Mouse (Mus musculus): ENCODE measurements around the gene Fbxl2. TPM values are rescaled to one million over a fixed set of nuclear protein-coding genes. Genes with fewer than 3 reads are reported as not detected.
"Not testable (repeated sequence)": the region's sequence is repeated elsewhere in the genome, so short reads cannot be mapped to it uniquely, and the experiment has no call there.

Gene Fbxl2
- 1 to 10 TPM; 2.1 to 5.5 (median 3.6) TPM for total RNA-seq (2022)

DNA sequence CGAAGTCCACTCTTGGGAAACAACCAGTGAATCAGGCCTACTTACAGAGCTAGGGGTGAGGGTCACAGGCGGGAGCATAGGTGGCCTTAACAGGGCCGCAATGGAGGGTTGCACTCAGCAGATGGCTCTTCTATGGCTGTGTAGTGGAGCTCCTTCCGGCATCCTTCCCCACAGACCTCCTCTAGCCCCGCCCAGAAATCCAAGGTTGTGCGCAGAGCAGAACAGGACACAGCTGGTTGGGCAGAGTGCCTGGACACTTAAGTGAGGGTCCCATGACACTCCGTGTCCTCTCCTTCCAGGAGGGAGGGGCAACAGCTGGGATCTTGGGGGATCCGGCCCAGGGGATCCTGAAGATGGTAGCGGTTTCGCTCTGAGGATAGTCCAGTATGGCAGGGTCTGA, at the start of gene Fbxl2:
TSS of gene Fbxl2 (minus strand) at position 164 of the 400 bp plus-strand sequence.
- DNase-seq, result no peak

DNA sequence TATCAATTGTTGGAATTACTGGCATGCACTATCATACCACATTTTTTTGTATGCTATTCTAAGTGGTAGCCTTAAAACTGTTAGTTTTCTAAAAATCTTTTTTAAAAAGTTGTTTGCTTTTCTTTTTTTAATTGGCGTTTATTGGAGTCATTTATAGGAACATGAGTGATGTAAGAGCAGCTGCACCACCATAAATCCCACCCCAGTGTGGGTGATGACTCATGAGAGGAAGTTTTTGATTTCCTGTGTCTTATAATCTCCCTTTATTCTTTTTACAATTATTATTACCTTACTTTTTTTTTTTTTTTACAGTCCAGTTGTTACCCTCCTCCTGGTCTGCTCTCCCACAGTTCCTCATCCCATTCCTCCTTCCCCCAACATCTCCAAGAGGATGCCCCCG, 48.9 kb upstream of the Fbxl2 start:
- no peak for DNase-seq

DNA sequence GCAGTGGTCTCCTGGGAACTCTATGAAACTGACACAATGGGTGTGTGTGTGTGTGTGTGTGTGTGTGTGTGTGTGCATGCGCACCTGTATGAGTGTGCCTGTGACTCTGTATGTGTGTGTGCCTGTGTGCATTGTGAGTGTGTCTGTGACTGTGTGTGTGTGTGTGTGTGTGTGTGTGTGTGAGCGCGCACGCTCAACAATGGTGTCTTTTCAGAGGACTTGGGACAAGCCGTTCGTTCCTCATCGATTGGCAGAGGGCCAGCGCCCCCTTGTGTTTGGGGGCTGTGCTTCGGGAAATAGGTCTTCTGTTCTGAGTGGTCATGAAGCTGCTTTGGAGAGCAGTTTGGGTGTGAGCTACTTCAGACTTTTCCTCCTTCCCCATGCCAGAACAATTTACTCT, 46.2 kb upstream of the Fbxl2 start:
- not testable (repeated sequence) for DNase-seq

DNA sequence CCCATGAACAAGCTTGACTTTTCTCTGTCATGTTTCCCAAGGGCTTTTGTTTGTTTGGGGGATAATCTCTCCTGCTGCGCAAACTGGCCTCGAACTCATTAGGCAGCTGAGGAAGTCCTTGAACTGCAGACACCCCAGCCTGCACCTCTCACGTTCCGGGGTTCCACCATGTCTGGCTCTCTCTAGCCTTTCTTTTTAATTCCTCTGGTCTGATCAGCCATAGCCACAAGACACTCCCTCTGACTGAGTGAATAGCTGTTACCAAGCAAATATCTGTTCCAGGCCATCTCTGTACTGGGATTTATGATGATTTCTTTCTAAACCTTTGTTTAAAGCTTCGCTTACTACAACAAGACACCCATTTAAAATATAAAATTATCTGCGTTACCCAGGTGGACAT, 42.9 kb upstream of the Fbxl2 start:
- not testable (repeated sequence) for DNase-seq

DNA sequence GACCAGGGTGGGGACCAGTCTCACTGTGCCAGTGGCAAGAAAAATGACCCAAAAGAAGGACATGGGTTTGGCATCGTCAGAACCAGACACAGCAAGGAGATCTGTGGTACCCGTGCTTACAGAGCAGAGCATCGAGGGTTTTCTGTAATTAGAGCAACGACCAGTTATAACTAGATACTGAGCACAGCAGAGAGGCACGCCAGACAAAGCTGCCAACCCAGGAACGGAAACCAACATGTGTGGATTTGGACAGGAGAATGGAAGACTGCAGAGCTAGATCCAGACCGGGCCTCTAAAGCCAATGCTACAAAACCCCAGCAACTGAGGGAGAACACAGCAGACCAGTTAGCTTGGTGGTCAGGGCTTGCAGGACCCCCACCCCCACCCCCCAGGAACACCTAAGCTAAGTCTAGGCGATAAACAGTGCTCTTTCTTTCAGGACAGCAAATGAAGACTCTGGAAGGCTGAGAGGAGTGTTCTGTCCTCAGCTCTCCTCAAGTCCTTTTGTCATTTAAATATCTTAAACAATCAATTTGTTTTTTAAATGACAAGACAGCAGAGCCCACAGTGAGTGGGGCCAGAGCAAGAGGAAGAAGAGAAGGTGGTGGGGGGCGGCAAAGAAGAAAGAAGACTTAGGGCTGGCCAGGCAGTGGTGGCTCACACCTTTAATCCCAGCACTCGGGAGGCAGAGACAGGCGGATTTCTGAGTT, 41.3 kb upstream of the Fbxl2 start:
- no peak for DNase-seq

DNA sequence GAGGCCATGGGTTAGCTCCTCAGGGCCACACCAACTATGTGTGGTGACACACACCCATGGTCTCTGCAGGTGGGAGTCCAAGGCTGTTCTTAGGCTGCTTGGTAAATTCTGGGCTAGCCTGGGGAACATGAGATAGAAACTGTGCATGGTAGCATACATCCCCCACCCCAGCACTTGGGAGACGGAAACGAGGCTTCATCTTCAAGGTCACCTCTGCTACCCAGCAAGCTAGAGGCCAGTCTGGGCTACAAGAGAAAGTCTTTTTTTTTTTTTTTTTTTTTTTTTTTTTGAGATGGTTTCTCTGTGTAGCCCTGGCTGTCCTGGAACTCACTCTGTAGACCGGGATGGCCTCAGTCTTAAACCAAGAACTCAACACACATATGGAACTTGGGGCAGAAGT, 40.4 kb upstream of the Fbxl2 start:
- DNase-seq, result no peak

DNA sequence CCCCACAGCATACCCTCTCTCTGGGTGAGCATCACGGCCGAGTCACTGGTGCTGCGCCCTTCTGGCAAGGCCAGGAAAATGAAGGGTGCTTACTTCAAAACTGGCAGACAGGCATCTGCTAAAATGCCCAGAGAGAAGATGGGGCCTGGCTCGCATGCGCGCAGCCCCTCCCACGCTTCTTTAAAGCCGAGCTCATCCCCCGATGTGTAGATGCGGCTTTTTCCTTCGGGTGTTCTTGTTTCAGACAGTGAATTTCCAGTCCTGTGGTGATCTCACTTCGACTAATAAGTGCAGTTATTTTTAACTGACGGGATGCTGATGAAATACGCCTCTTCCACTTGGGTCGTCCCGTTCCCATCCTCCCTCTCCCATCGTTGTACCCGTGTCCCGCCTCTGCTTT, 27.7 kb upstream of the Fbxl2 start:
- DNase-seq, result no peak

DNA sequence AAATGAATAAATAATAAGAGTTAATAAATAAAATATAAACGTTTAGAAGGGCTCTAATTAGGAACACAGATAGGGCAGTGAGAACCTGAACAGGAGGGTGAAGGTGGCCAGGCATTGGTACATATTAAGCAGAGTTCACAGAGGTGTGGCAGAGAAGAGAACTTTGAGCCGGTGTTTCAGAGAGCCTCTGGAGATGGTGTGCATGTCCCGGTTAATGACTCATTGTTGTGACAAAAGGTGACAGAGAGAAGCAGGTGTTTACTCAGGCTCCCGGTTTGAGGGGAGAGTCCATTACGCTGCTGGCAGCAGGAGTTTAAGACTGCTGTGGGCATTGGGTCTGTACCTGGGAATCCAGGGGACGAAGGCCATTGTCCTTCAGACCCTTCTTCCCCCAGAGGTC, 23.4 kb upstream of the Fbxl2 start:
- DNase-seq, result no peak

DNA sequence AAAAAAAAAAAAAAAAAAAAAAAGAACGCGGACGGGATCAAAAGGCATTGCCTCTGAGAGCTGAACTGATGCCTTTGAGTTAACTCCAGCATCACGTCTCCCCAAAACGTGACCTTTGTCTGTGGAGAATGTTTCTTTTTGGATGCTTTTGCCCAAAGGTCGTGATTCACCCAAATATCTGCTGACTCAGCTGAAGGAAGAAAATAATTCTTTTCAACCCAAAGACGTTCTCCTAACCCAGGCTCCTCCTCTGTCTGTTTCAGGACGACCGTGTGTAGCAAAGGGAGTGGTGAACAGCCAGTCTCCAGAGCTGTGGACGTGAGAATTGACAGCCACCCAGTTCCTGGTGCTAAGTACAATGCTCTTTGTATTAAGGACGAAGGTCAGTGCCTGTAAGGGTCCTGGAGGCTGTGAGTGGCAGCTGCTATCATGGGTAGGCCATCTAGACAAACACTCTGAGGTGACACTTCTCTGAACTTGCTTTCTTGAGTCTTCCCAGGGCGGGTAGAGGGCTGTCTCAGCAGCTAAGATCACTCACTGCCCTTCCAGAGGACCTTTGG, 22.6 kb upstream of the Fbxl2 start:
- DNase-seq, result no peak

DNA sequence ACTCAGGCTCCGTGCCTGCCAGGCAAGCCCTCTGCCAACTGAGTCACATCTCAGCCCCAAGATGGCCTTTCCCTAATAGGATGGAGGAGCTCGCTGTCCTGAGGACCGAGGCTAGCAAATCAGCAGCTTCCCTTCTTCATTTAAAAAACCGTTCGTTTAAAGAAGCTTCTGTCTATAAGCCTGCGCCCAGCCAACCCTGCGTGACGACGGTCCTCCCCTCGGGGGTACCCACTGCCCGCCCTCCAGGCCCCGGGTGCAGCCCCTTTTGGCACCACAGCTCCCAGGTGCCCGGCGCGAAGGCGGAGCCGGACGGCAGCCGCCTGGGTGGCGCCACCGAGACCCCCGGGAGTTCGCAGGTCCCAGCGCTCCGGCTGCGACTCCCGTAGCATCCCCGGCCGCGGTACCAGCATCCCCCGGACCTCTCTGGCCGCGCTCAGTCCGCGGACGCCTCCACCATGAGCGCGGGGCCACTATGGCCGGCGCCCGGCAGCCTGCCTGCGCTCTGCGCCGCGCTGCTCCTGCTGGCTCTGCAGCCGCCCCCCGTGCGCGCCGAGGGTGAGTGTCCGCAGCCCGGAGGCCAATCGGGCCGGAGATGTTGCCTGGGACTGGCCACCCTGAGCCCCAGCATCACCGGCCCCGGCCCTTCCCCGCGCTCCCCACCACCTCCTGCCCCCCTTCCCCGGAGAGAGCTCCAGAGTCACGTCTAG, 11.3 kb upstream of the Fbxl2 start, which contains the start of gene Susd5:
TSS of gene Susd5 (plus strand) at position 51 of the 707 bp plus-strand sequence.
- no peak for DNase-seq

DNA sequence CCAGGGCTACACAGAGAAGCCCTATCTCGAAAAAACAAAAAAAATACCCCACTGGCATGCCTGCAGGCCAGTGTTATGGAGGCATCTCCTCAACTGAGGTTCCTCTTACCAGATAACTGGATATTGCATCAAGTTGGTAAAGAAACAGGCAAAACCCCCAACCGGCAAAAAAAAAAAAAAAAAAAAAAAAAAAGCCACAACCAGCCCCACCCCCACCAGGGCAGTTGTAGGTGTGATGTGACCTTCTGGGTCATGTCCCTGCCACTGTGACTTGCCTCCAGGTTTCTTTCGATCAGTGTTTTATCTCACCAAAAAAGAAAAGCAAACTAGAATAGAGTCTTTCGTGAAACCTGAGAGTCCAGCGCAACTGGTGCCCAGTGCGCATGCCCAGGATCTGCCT, 6.9 kb upstream of the Fbxl2 start:
- no peak for DNase-seq

DNA sequence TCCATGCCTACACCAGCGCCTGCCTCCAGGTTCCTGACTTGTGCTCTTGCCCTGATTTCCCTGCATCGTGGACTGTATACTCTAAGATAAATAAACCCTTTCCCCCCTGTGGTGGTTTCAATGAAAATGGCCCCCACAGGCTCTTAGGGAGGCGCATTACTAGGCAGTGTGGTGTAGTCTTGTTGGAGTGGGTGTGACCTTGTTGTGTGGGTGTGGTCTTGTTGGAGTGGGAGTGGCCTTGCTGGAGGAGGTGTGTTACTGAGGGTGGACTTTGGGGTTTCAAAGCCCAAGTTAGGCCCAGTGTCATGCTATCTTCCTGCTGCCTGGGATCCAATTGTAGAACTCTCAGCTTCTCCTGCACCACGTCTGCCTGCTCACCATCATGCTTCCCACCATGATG, 6.0 kb upstream of the Fbxl2 start:
- DNase-seq, result no peak

DNA sequence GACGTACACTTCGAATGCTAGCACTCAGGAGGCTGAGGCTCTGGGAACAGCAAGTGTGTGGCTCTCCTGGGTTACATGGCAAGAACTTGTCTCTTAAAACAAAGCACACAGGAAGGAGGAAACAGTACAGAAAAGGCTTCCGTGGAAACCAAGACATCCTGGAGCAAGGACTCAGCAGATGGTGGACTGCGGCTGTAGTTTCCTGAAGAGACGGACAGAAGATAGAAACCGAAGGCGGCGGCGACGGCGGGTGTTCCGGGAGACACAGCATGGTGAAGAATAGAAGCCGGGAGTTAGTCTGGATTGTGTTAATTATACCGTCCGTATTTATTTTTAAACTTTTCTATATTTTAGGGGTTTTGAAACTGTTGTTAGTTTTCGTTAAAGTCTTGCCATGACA, 4.8 kb upstream of the Fbxl2 start:
- DNase-seq, result no peak

DNA sequence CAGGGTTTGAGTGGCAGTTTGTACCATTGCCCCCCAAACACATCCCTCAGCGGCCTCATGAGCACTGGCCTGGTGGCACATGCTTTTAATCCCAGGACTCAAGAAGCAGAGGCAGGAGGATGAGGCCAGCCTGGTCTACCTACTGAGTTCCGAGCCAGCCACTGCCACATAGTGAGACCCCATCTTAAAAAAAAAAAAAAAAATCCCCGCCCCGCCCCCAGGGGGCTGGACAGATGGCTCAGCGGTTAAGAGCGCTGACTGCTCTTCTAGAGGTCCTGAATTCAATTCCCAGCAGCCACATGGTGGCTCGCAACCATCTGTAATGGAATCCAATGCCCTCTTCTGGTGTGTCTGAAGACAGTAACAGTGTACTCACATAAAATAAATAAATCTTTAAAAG, 4.1 kb upstream of the Fbxl2 start:
- no peak for DNase-seq

DNA sequence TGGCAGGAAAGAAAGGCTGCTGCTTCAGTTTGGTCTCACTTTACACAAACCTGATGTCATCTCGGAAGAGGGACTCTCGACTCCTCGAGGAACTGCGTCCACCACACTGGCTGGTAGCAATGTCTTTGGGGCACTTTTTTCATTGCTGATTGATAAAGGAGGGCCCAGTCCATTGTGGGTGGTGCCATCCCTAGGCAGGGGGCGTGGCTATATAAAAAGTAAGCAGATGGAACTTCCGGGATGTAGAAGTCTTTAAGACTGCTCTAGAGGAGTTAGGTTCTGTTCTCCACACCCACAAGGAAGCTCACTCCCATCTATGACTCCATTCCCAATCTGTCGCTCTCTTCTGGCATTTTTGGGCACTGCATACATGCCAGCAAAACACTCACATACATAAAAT, 685 bp upstream of the Fbxl2 start:
- no peak for DNase-seq

DNA sequence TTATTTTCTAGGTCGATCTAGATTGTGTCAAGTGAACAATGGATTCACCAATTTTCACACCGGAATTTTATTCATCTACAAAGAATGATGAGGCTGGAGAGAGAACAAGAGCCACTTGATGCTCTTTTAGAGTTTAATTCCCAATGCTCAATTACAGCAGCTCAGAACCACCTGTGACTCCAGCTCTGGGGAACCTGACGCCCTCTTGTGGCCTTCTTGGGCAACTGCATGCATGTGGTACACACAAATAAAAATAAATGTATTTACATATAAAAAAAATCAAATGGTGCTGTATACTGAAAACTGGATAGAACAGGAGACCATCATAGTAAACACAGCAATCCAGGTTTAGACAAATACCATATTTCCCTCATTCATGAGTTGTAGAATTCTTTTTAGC, 1.5 kb downstream of the Fbxl2 start:
- DNase-seq, result no peak

DNA sequence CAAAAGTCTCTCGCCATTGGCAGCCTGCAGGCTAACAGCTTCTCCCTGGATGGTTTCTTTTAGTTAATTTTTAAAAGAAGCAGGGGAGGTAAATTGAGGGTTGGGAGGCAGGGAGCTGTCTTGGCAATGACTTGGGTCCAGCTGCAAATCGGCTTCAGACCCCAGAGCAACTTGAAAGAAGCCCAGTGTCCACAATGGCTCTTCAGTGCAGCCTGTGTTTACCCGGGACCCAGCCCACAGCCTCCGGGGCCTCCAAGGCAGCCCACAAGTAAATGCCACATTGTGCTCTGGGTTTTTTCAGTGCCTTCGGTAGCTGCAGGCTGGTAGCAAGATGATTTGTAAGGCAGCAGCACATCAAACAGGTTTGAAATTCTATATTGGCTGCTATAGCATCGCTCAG, 3.5 kb downstream of the Fbxl2 start:
- DNase-seq, result no peak

DNA sequence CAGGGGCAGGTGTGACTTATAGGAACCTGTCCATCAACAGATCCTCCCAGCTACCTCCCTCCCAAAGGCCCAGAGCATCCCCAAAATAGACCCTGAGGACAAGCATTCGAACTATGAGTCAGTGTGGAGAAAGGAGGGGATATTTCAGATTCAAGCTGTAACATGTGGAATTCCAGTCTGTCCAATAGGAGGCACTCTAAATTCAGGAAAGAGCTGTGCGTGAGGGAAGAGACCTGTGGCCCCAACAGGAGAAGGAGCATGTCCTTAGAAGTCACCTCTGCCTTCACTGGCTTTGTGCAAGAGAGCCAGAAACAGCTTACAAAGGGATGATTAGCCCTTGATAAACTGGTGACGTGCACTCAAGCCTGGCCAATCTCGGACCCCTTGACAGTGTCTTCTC, 5.0 kb downstream of the Fbxl2 start:
- DNase-seq, result no peak

DNA sequence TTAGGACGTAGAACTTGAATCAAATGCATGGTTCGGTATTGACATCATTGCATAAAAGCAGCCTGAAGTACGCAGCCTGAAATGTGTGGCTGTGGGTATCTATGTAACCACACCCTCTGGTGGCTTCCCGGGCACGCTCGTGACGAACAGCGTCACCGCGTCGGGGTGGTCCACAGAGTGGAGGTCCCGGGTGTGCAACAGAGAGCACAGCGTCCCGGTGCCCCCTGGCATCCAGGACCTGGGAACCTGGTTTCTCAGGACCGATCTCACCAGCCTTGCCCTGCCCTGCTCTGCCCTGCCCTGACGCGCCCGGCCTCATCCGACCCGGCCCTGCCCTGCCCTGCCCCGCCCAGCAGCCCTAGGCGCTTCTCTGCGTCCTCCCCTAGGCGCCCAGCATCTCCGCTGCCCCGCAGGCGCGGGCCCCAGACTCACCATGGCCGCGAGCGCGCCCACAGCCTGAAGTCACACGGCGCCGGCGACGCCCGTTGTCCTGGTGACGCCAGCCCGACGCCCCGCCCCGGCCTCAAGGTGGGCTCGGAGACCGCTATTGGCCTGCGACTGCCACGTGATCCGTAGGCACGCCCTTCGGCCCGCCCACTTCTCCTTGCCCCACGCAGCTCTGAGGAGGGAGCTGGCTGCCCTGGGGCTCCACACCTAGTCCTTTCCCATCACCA, 19.6 kb downstream of the Fbxl2 start:
- DNase-seq, result peak; percentile 18

DNA sequence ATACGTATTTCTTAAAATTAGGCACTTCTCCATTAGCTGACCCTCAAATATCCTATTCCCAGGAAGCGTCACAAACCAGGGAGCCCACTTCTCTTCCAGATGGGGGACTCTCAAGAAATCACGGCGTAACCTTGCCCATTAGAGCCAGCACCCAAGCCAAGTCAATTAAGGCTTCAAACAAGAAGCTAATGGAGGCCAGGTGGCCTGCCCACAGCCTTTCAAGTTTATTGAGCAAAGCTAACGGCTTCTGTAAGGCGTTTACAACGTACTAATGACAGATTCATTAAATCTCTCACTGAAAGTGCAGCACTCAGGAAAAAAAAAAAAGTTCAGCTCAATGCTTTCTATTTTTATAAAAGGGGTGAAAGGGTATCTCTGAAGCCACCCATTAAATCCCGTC, 20.1 kb downstream of the Fbxl2 start:
- no peak for DNase-seq

DNA sequence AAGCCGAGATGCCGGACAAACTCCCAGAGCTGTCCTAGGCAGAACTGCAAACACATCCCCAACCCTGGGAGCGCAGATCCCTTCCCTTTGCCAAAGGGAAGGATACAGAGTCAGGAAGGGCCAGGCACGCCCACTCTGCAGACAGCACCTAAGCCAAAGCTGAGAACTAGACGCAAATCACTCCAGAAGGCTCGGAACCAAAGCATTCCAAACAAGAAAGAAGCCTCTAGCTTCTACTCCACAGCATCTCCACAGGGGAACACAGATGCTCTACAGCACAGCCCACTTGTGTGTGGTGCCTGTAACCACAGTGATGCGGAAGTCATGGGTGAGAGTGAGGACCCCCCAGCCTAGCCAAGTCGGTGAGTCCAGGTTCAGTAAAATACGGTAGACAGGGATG, 20.8 kb downstream of the Fbxl2 start:
- DNase-seq, result no peak

DNA sequence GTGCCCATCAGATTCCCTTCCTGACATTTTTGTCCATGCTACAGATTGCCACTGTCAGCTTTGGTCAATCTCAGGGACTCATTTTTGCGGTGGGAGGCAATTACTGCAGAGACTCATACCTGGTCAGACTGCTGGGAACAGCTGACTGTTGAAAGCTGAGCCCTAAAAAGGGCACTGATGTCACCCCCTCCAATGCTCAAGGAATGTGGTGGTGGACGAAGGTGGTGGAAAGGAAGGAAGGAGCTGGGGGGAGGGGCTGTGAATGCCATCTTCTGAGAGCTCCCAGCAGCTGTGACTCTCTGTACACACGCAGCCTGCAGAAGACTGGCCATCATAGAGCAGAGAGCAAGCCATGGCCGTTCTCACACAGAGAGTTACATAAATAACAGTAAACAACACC, 23.9 kb downstream of the Fbxl2 start:
- DNase-seq, result no peak

DNA sequence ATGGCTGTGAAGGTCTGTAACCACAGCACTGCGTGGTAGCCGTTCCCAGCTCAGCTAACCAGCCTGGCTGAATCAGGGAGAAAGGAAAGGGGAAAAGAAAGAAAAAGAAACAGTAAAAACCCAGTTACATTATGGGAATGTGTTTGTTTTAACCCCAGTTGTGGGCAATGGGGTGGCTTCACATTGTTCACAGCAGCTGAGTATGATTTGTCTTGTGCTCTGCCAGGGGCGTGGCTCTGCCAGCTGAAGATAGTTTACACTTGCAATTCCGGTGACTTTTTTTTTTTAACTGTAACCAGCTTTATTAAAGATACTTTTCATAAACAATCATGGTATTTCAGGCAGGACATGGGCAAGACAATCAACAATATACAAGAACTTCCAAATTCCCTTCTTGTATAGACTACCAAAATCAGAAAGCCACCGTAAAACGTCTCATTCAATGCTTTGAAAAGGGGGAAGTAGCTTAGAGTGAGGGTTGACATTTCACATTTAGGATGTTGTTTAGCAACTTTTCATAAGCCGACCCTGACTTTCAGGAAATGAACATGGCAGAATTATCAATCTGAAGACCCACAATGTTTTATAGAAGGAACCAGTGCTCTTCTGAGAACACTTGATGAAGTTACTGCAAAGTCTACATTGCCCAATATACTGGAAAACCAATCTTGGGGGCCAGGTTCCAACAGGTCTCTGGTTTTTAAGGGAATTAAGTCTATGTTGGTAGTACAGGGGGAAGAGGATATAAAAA, 26.8 kb downstream of the Fbxl2 start:
- DNase-seq, result no peak
